Mouse (Mus musculus): Measurements from ENCODE around the gene Tfcp2. TPM values are rescaled to one million over a fixed set of nuclear protein-coding genes. Genes with fewer than 3 reads are reported as not detected.

Gene Tfcp2
- polyA plus RNA-seq, 1 experiment, result 9.4 TPM

GRCm38 (mm10) chr15:100588297-100588696 lies 36.5 kb upstream of the Tfcp2 start:
- Histone ChIP-seq H3K4me3 (ENCODE audit: insufficient read depth, low read length) (no peak overlapping the region), H3K27ac (ENCODE audit: insufficient read depth, low read depth, low read length) (no peak overlapping the region)
- TF ChIP-seq CTCF (IDR thresholded peaks at IDR 0.05; ENCODE audit: low read depth, low read length), result no peak
- no peak for TF ChIP-seq POLR2A (IDR thresholded peaks at IDR 0.05; ENCODE audit: borderline replicate concordance, low read depth, low read length)

DNA sequence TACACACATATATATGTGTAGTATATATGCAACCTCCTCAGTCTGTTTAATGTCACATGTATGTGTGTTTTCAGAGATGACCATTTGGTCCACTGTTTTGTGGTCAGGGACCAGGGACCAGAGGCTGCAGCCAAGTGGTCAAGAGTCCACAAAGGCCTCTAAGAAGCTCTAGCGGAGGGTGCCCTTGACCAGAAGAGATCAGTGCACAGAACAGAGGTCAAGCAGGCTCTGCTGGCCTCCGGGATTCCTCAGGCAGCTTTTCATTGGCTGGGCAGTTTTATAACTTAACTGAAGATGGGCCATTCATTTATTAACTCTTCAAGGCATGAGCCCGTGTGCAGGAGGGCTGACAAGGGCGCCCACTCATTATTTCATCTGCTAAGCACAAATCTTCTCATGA lies 35.4 kb upstream of the Tfcp2 start:
- H3K27ac ChIP-seq (ENCODE audit: insufficient read depth, low read depth, low read length), result no peak overlapping the region
- no peak for TF ChIP-seq CTCF (IDR thresholded peaks at IDR 0.05; ENCODE audit: low read depth, low read length)
- TF ChIP-seq POLR2A (IDR thresholded peaks at IDR 0.05; ENCODE audit: borderline replicate concordance, low read depth, low read length), result no peak

More at GRCm38 (mm10) chr15:100588297-100588696, 36.5 kb upstream of the Tfcp2 start:
- peaks cover 4% of the 10 kb centered on the region; the same call in 1 of the 2 replicates for H3K4me1 ChIP-seq (ENCODE audit: control insufficient read depth, insufficient read depth, low read length)

GRCm38 (mm10) chr15:100585931-100586330 lies 34.1 kb upstream of the Tfcp2 start:
- TF ChIP-seq POLR2A (IDR thresholded peaks at IDR 0.05; ENCODE audit: borderline replicate concordance, low read depth, low read length) (no peak), CTCF (IDR thresholded peaks at IDR 0.05; ENCODE audit: low read depth, low read length) (no peak)
- Histone ChIP-seq H3K4me1 (ENCODE audit: control insufficient read depth, insufficient read depth, low read length) (peaks cover 4% of the 10 kb centered on the region; the same call in 1 of the 2 replicates), H3K27ac (ENCODE audit: insufficient read depth, low read depth, low read length) (no peak overlapping the region)

More for the DNA sequence above, 35.4 kb upstream of the Tfcp2 start:
- Histone ChIP-seq H3K4me3 (ENCODE audit: insufficient read depth, low read length) (no peak overlapping the region), H3K4me1 (ENCODE audit: control insufficient read depth, insufficient read depth, low read length) (peaks cover 4% of the 10 kb centered on the region; the same call in 1 of the 2 replicates)

GRCm38 (mm10) chr15:100580108-100580507 lies 28.3 kb upstream of the Tfcp2 start:
- Histone ChIP-seq H3K27ac (ENCODE audit: insufficient read depth, low read depth, low read length) (no peak overlapping the region), H3K4me1 (ENCODE audit: control insufficient read depth, insufficient read depth, low read length) (no peaks in the 10 kb centered on the region), H3K4me3 (ENCODE audit: insufficient read depth, low read length) (no peak overlapping the region)
- no peak for TF ChIP-seq POLR2A (IDR thresholded peaks at IDR 0.05; ENCODE audit: borderline replicate concordance, low read depth, low read length)
- no peak for TF ChIP-seq CTCF (IDR thresholded peaks at IDR 0.05; ENCODE audit: low read depth, low read length)

More at GRCm38 (mm10) chr15:100585931-100586330, 34.1 kb upstream of the Tfcp2 start:
- no peak overlapping the region for H3K4me3 ChIP-seq (ENCODE audit: insufficient read depth, low read length)

DNA sequence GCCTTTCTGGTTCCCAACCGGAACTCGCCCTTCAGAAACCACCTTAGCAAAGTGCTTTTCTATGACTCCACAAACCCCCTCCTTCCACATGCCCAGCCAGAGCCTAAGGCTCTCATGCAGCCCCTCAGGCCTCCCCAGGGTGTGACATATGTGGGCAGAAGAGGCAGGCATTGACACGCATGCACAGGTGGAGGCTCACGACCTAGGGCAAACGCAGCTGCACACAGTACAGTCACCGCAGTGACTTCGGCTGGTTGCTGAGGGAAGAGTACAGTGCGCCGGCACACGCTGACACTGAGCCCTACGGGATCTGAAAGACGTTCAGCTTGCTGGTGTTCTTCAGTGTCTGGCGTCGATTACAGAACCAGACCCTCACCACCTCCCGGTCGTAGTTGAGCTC lies 26.2 kb upstream of the Tfcp2 start:
- TF ChIP-seq CTCF (IDR thresholded peaks at IDR 0.05; ENCODE audit: low read depth, low read length) (no peak), POLR2A (IDR thresholded peaks at IDR 0.05; ENCODE audit: borderline replicate concordance, low read depth, low read length) (no peak)
- Histone ChIP-seq H3K27ac (ENCODE audit: insufficient read depth, low read depth, low read length) (no peak overlapping the region), H3K4me3 (ENCODE audit: insufficient read depth, low read length) (no peak overlapping the region), H3K4me1 (ENCODE audit: control insufficient read depth, insufficient read depth, low read length) (no peaks in the 10 kb centered on the region)

DNA sequence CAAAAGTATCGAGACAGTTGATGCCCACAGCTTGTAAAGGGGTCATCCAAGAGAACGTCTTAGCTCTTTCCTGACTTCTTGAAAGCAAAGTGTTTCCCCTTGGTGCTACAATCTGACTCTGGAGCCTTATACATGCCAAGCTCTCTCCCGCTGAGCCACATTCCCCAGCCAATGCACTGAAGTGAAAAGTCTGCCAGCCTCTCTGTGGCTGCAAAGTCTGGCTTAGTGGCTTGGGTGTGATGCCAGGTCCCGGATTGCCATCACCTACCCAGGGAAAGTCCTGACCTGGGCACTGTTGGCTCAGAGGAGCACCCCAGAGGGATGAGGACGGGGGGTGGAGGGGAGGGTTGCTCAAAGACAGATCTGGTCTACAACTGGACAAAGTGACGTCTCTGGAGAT lies 25.0 kb upstream of the Tfcp2 start:
- H3K4me1 ChIP-seq (ENCODE audit: control insufficient read depth, insufficient read depth, low read length), result no peaks in the 10 kb centered on the region
- H3K4me3 ChIP-seq (ENCODE audit: insufficient read depth, low read length), result no peak overlapping the region
- TF ChIP-seq CTCF (IDR thresholded peaks at IDR 0.05; ENCODE audit: low read depth, low read length) (no peak), POLR2A (IDR thresholded peaks at IDR 0.05; ENCODE audit: borderline replicate concordance, low read depth, low read length) (no peak)
- no peak overlapping the region for H3K27ac ChIP-seq (ENCODE audit: insufficient read depth, low read depth, low read length)

DNA sequence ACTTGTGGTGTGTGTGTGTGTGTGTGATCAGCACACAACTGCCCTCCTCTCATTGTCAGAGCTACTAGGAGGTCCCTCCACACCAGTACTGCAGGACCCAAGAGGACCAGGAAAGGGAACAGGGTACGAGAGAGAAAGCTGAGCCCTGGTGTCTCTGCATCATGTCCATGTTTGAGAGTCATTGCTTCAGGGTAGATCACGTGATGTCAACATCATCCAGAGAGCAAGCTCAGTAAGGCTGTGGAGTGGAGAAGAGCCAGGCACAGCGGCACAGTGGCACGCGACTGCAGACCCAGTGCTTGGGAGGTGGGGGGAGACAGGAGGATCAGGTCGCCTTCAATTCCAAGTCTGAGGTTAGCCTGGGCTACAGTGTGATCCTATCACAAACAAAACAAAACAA lies 24.6 kb upstream of the Tfcp2 start:
- Histone ChIP-seq H3K27ac (ENCODE audit: insufficient read depth, low read depth, low read length) (no peak overlapping the region), H3K4me3 (ENCODE audit: insufficient read depth, low read length) (no peak overlapping the region), H3K4me1 (ENCODE audit: control insufficient read depth, insufficient read depth, low read length) (no peaks in the 10 kb centered on the region)
- no peak for TF ChIP-seq POLR2A (IDR thresholded peaks at IDR 0.05; ENCODE audit: borderline replicate concordance, low read depth, low read length)
- TF ChIP-seq CTCF (IDR thresholded peaks at IDR 0.05; ENCODE audit: low read depth, low read length), result no peak

- TF ChIP-seq CTCF (IDR thresholded peaks at IDR 0.05; ENCODE audit: low read depth, low read length) (no peak), POLR2A (IDR thresholded peaks at IDR 0.05; ENCODE audit: borderline replicate concordance, low read depth, low read length) (no peak)
- Histone ChIP-seq H3K27ac (ENCODE audit: insufficient read depth, low read depth, low read length) (no peak overlapping the region), H3K4me3 (ENCODE audit: insufficient read depth, low read length) (no peak overlapping the region), H3K4me1 (ENCODE audit: control insufficient read depth, insufficient read depth, low read length) (no peaks in the 10 kb centered on the region)
These were observed 23.6 kb upstream of the Tfcp2 start for GRCm38 (mm10) chr15:100575366-100575765.

DNA sequence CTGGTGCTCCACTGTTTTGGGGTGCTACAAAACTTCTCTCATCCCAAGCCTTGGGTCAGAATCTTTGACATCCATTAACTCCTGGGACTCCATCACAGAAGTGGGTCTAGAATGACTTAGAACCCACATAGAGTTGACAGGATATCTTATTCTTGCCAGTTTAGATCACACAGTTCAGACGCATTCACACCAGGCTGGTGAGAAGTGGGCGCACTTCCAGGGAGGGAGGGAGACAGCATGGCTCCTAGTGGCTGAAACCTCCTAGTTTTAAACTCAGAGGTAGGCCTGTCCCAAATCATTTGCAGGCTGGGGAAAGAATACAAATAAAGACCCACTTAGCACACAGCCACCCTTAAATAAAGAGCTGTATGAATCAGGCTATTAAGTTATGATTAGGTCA lies 22.6 kb upstream of the Tfcp2 start:
- TF ChIP-seq CTCF (IDR thresholded peaks at IDR 0.05; ENCODE audit: low read depth, low read length) (no peak), POLR2A (IDR thresholded peaks at IDR 0.05; ENCODE audit: borderline replicate concordance, low read depth, low read length) (no peak)
- no peak overlapping the region for H3K27ac ChIP-seq (ENCODE audit: insufficient read depth, low read depth, low read length)
- no peak overlapping the region for H3K4me3 ChIP-seq (ENCODE audit: insufficient read depth, low read length)
- no peaks in the 10 kb centered on the region for H3K4me1 ChIP-seq (ENCODE audit: control insufficient read depth, insufficient read depth, low read length)

DNA sequence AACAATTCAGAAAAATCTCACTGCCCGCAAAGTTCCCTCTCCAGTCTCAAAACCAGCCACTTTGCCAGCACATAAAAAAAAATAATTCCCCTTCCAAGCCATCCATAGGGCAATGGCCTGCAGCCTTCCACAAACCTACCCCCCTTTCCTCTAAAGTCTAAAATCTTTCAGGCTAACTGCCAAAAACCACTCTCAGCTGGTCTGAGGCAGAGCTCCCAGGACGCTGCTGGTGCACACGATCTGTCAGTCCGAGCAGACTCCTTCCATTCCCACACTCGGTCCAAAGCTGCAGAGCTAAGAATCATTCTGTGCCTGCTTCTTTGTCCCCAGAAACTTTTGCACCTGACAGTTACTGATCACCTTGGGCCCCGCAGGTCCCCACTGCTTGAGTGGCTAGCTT lies 22.1 kb upstream of the Tfcp2 start:
- Histone ChIP-seq H3K27ac (ENCODE audit: insufficient read depth, low read depth, low read length) (no peak overlapping the region), H3K4me3 (ENCODE audit: insufficient read depth, low read length) (no peak overlapping the region), H3K4me1 (ENCODE audit: control insufficient read depth, insufficient read depth, low read length) (no peaks in the 10 kb centered on the region)
- TF ChIP-seq POLR2A (IDR thresholded peaks at IDR 0.05; ENCODE audit: borderline replicate concordance, low read depth, low read length) (no peak), CTCF (IDR thresholded peaks at IDR 0.05; ENCODE audit: low read depth, low read length) (no peak)

- H3K27ac ChIP-seq (ENCODE audit: insufficient read depth, low read depth, low read length), result no peak overlapping the region
- no peak overlapping the region for H3K4me3 ChIP-seq (ENCODE audit: insufficient read depth, low read length)
- TF ChIP-seq CTCF (IDR thresholded peaks at IDR 0.05; ENCODE audit: low read depth, low read length) (no peak), POLR2A (IDR thresholded peaks at IDR 0.05; ENCODE audit: borderline replicate concordance, low read depth, low read length) (no peak)
- H3K4me1 ChIP-seq (ENCODE audit: control insufficient read depth, insufficient read depth, low read length), result no peaks in the 10 kb centered on the region
These were observed 17.4 kb upstream of the Tfcp2 start for GRCm38 (mm10) chr15:100569239-100569638.

Measured in bone marrow macrophage, adult 2 months (primary cell).